Mouse (Mus musculus): ENCODE results near the gene Necab2. TPM values are rescaled to one million over a fixed set of nuclear protein-coding genes. Genes with fewer than 3 reads are reported as not detected.
A peak's percentile ranks its signal among the peaks of the same experiment; 100 is the strongest.

Gene Necab2
- polyA plus RNA-seq, 1 experiment = not detected

DNA sequence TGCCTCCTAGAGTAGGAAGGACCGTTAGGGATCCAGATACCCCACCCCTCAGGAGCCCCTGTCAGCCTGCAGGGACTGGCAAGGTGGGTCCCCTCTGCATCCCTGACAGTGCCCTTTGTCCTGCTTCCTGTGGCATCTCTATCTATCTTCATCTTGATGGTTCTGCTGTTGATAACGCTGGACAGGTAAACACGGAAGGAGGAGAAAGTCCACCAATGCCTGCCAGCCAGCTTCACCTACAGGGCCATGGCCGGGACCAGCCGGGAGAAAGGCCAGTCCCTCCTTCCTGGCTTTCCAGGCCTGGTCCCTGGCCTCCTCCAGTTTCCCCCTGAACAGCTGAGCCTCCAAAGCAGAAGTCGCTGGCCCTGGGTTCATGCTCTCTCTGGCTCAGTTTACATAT is 11.9 kb upstream of the Necab2 start:
- no peaks in the 10 kb centered on the region for H3K36me3 ChIP-seq (ENCODE audit: control insufficient read depth)
- H3K27me3 ChIP-seq (ENCODE audit: control insufficient read depth) = no peaks in the 10 kb centered on the region
- TF ChIP-seq TAL1 (IDR thresholded peaks at IDR 0.05; ENCODE audit: low read length) (no peak), GATA1 (IDR thresholded peaks at IDR 0.05; ENCODE audit: low read length) (no peak)
- no peaks in the 10 kb centered on the region for H3K9me3 ChIP-seq (ENCODE audit: control insufficient read depth, low read length)
- no peak overlapping the region for H3K4me3 ChIP-seq (replicated peaks)
- H3K4me1 ChIP-seq (ENCODE audit: control insufficient read depth) = peaks cover 9% of the 10 kb centered on the region

DNA sequence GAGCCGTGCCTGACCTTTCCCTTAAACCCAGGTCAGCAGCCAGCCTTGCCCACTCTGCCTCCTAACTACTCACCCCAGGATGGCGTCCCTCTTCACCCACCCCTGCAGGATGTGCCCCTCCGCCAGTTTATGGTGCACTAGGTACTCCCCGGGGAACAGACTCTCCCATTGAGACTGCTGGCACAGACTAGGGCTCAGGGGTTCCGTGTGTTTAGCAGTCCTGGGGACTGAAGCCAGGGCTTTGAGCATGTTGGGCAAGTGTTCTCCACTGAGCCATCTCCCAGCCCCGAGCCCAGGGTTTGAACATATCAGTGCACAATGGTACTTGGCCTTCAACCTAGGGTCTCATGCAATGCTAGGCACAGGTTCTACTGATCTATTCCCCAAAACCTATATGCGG is 11.0 kb upstream of the Necab2 start:
- no peak overlapping the region for H3K4me3 ChIP-seq (replicated peaks)
- TF ChIP-seq GATA1 (IDR thresholded peaks at IDR 0.05; ENCODE audit: low read length) (no peak), TAL1 (IDR thresholded peaks at IDR 0.05; ENCODE audit: low read length) (no peak)
- H3K4me1 ChIP-seq (ENCODE audit: control insufficient read depth) = peaks cover 9% of the 10 kb centered on the region

DNA sequence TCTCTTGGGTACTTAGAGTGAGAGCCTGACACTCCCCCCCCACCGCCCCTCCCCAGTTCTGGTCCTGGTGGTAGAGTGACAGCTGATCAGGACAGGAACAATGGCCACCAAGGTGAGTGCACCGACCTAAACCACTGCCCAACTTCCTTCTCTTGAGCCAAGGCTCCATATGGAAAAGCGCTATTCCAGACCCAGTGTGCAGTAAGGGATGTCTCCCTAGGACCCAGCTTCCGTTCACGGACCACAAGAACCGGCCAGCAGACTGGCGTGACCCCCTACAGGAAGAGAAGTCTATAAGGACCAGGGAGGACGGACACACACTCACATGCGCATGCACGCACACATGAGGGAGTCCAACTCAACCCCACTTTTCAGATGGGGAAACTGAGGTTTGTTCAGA is 10.2 kb upstream of the Necab2 start:
- H3K36me3 ChIP-seq (ENCODE audit: control insufficient read depth) = no peaks in the 10 kb centered on the region; the same call in 1 of the 2 replicates
- no peaks in the 10 kb centered on the region for H3K9me3 ChIP-seq (ENCODE audit: control insufficient read depth, low read length)
- TF ChIP-seq GATA1 (IDR thresholded peaks at IDR 0.05; ENCODE audit: low read length) (no peak), TAL1 (IDR thresholded peaks at IDR 0.05; ENCODE audit: low read length) (no peak)
- peaks cover 9% of the 10 kb centered on the region for H3K4me1 ChIP-seq (ENCODE audit: control insufficient read depth)
- H3K27me3 ChIP-seq (ENCODE audit: control insufficient read depth) = no peaks in the 10 kb centered on the region
- no peak overlapping the region for H3K4me3 ChIP-seq (replicated peaks)

More for the DNA sequence above, 11.0 kb upstream of the Necab2 start:
- Histone ChIP-seq H3K36me3 (ENCODE audit: control insufficient read depth) (no peaks in the 10 kb centered on the region), H3K27me3 (ENCODE audit: control insufficient read depth) (no peaks in the 10 kb centered on the region), H3K9me3 (ENCODE audit: control insufficient read depth, low read length) (no peaks in the 10 kb centered on the region)

DNA sequence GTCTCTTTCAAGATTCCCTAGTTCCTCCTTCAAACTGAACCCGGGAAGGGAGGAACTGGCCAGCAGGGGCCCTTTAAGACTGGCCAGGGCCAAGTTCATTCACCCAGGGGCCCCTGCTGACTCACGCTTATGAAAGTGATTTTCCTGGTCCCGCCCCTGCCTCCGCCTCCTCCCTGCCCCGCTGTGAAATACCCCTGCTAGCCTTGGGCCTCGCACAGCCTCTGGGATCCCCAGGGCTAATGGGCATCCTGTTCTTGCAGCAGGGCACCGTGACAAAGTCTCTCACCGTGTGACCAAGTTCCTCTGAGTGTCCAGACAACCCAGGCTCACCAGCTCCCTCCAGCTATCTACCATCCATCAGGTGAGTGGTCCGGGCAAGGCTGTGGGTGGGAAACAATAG is 9.6 kb upstream of the Necab2 start:
- peaks cover 3% of the 10 kb centered on the region; the same call in 1 of the 2 replicates for H3K36me3 ChIP-seq (ENCODE audit: control insufficient read depth)
- H3K4me1 ChIP-seq (ENCODE audit: control insufficient read depth) = peaks cover 9% of the 10 kb centered on the region

DNA sequence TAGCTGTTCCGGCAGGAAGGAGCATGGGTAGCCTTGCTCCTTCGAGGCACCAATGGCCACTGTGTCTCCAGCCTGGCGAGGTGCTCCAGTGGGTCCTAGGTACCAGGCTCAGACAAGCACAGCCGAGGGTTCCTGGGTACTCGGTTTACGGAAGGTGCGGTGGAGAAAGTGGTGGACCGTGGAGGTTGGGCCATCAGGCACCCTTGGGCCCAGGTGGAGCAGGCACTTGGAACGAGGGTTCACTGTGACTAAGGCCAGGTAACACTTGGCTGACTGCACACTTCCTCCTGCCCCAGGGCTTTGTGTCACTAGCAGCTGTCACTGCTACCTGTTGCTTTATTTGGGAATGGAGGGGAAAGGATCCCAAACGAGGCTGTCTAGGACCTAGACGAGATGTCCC is 9.0 kb upstream of the Necab2 start:
- Histone ChIP-seq H3K4me3 (replicated peaks) (peak overlapping the region; percentile 57), H3K4me1 (ENCODE audit: control insufficient read depth) (peaks cover 9% of the 10 kb centered on the region), H3K36me3 (ENCODE audit: control insufficient read depth) (peaks cover 9% of the 10 kb centered on the region; the same call in 1 of the 2 replicates), H3K9me3 (ENCODE audit: control insufficient read depth, low read length) (no peaks in the 10 kb centered on the region), H3K27me3 (ENCODE audit: control insufficient read depth) (no peaks in the 10 kb centered on the region)
- TF ChIP-seq TAL1 (IDR thresholded peaks at IDR 0.05; ENCODE audit: low read length) (no peak), GATA1 (IDR thresholded peaks at IDR 0.05; ENCODE audit: low read length) (no peak)

More for the DNA sequence above, 9.6 kb upstream of the Necab2 start:
- TF ChIP-seq GATA1 (IDR thresholded peaks at IDR 0.05; ENCODE audit: low read length) (no peak), TAL1 (IDR thresholded peaks at IDR 0.05; ENCODE audit: low read length) (no peak)
- H3K27me3 ChIP-seq (ENCODE audit: control insufficient read depth) = no peaks in the 10 kb centered on the region
- peak overlapping the region; percentile 57 for H3K4me3 ChIP-seq (replicated peaks)
- H3K9me3 ChIP-seq (ENCODE audit: control insufficient read depth, low read length) = no peaks in the 10 kb centered on the region

DNA sequence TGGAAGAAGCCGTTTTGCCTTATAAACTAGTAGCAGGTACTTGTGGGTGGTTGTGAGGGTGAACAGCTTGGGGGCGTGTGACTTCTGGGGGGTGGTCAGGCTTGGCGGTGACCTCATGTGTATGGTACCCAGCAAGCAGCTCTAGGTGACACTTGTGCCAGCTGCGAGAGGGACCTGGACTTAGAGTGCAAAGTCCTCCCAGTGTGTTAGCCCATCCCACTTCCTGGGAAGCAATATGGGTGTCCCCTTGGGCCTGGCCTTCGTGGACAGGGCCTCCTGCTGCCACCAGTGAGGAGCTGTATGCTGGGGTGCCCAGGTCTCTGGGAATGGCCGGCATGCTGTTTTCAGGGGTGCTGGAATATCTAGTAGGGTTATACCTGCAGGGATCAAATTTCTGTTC is 7.6 kb upstream of the Necab2 start:
- Histone ChIP-seq H3K4me1 (ENCODE audit: control insufficient read depth) (peaks cover 9% of the 10 kb centered on the region), H3K4me3 (replicated peaks) (peak overlapping the region; percentile 19), H3K27me3 (ENCODE audit: control insufficient read depth) (no peaks in the 10 kb centered on the region), H3K36me3 (ENCODE audit: control insufficient read depth) (peaks cover 13% of the 10 kb centered on the region; the same call in 1 of the 2 replicates), H3K9me3 (ENCODE audit: control insufficient read depth, low read length) (no peaks in the 10 kb centered on the region)
- TF ChIP-seq TAL1 (IDR thresholded peaks at IDR 0.05; ENCODE audit: low read length) (no peak), GATA1 (IDR thresholded peaks at IDR 0.05; ENCODE audit: low read length) (no peak)

DNA sequence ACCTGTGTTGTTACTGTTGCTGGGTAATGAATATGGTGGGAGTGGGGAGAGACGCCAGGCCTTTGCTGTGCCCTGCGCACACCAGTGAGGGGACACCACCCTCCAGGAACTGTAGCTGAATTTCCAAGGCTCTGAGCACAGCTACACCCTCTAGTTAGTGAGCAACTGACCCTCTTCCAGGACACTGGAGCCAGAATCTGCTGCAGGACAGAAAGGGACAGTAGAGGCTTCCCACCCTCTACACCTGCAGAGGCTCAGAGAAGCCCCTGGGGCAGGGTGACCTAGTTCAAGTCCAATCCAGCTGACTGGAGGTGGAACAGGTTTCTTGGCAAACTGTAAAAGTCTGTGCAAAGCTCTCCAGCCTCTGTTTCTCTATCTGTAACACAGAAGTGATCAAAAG is 7.1 kb upstream of the Necab2 start:
- no peaks in the 10 kb centered on the region for H3K9me3 ChIP-seq (ENCODE audit: control insufficient read depth, low read length)
- no peak for TF ChIP-seq GATA1 (IDR thresholded peaks at IDR 0.05; ENCODE audit: low read length)
- no peak for TF ChIP-seq TAL1 (IDR thresholded peaks at IDR 0.05; ENCODE audit: low read length)
- H3K36me3 ChIP-seq (ENCODE audit: control insufficient read depth) = peaks cover 14% of the 10 kb centered on the region; the same call in 1 of the 2 replicates
- no peaks in the 10 kb centered on the region for H3K27me3 ChIP-seq (ENCODE audit: control insufficient read depth)
- H3K4me1 ChIP-seq (ENCODE audit: control insufficient read depth) = peaks cover 9% of the 10 kb centered on the region
- peak overlapping the region; percentile 16 for H3K4me3 ChIP-seq (replicated peaks)

DNA sequence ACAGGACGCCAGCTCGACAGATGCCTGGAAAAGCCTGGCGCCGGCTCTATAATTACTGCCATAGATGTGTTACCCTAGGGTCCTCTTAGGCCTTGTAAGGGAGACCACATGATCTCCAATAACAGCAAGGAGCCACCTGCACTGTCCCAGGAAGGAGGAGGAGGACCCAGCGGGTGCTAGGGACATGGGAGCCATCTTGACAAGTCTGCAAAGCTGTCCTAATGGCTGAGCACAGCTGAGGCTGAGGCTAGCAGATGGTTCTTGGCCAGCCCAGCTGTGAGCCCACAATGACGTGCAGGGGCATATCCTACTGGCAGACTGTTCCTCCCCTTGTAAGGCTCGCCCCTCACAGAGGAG is 6.6 kb upstream of the Necab2 start:
- Histone ChIP-seq H3K4me3 (replicated peaks) (no peak overlapping the region), H3K27me3 (ENCODE audit: control insufficient read depth) (peaks cover under 1% of the 10 kb centered on the region), H3K4me1 (ENCODE audit: control insufficient read depth) (peaks cover 9% of the 10 kb centered on the region), H3K9me3 (ENCODE audit: control insufficient read depth, low read length) (no peaks in the 10 kb centered on the region), H3K36me3 (ENCODE audit: control insufficient read depth) (peaks cover 18% of the 10 kb centered on the region; the same call in 1 of the 2 replicates)
- TF ChIP-seq TAL1 (IDR thresholded peaks at IDR 0.05; ENCODE audit: low read length) (no peak), GATA1 (IDR thresholded peaks at IDR 0.05; ENCODE audit: low read length) (no peak)

DNA sequence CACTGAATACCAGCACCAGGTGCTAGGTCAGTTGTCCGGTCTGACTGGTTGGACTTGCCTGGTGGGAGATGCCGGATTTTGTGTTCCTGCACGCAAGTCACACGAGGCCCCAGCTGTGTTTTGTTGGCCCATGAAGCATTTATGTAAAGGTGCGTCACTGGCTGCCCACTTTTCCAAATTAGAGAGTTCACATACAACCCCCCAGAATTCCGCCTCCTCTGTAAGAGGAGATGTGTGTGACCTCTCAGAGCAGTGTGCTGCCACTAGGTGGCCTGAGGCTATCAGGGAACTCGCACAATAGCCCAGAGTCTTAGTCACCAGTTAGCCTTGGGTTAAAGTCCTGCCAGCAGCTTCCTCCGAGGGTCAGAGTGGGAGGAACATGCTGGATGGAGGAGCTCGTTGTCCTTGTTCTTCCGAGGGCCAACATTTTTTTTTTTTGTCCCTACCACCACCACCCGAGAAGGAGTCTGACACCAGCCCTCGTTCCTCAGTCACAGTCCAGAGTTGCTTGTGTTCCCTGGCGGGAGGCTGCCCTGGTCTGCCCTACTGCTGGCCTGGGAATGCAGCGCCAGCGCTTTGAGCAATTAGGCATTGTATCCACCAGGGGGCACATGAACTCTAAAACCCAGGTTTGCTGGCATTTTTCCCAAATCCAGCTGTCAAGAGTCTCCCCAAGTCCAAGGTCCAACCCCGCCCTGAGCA is 6.1 kb upstream of the Necab2 start:
- Histone ChIP-seq H3K27me3 (ENCODE audit: control insufficient read depth) (peaks cover 5% of the 10 kb centered on the region), H3K4me1 (ENCODE audit: control insufficient read depth) (peaks cover 9% of the 10 kb centered on the region), H3K9me3 (ENCODE audit: control insufficient read depth, low read length) (no peaks in the 10 kb centered on the region), H3K4me3 (replicated peaks) (no peak overlapping the region), H3K36me3 (ENCODE audit: control insufficient read depth) (peaks cover 24% of the 10 kb centered on the region; the same call in 1 of the 2 replicates)
- TF ChIP-seq TAL1 (IDR thresholded peaks at IDR 0.05; ENCODE audit: low read length) = no peak
- TF ChIP-seq GATA1 (IDR thresholded peaks at IDR 0.05; ENCODE audit: low read length) = no peak
